ENCODE assay signal across 12 mouse cellular contexts in the genomic region with DNA sequence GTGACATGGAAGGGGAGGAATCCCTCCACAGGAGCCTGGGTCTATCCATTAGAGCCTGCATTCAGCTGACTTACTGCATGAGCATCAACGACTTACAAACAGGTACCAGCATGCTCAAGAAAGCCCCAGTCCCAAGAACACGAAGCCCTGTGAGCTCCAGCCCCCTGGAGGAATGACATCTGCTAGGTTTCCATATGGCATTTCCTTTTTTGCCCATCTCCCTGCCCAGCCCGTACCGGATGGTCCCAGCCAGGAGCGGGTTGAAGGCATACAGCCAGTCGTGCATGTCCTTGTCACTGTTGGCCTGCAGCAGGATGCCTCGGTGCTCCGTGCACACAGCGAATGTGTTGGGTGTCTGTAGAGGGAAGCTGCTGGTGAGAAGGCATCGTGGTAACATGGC. TPM values are rescaled to one million over a fixed set of nuclear protein-coding genes. Genes with fewer than 3 reads are reported as not detected.
"Had no signal": no experiment of that assay in that cellular context is flagged by ENCODE, and none has a peak within 500 bp of the region (broad histone marks: within the 10 kb centered on the region; RNA-seq: fewer than 3 reads in every experiment).

No protein-coding gene starts in this region.

- DNase-seq: kidney, postnatal 25 days; lung, embryonic 14.5 days; lung, postnatal 10 days; lung, postnatal 4 days; retina, postnatal 1 day; right cerebral cortex, postnatal 4 days; spleen, adult 18-20 months; thymus, adult 18-20 months had no signal

RNA-seq across cellular contexts. Expression of gene Aqp12, which starts 12.6 kb away (rescaled TPM):
- total RNA-seq: layer of hippocampus, postnatal 25 days; left cerebral cortex, adult 2 months; left cerebral cortex, postnatal 14 days; megakaryocyte-erythroid progenitor cell, adult 5-6 weeks had no signal
